24 mouse cellular contexts compared by ENCODE assay signal in genomic region chr4:104509230-104509985, GRCm38 (mm10).
A peak's percentile ranks its signal among the peaks of the same experiment; 100 is the strongest.
DNase-seq lines count a peak whose midpoint lies in the region; ATAC-seq and TF ChIP-seq lines count a peak whose summit lies in the region.
"Had no signal": no experiment of that assay in that cellular context is flagged by ENCODE, and none has a peak within 500 bp of the region (broad histone marks: within the 10 kb centered on the region; RNA-seq: fewer than 3 reads in every experiment).

No protein-coding gene starts in this region.

- H3K9me3 ChIP-seq in forebrain, embryonic 10.5 days: no peaks in the 10 kb centered on the region
- H3K9me3 ChIP-seq in forebrain, embryonic 11.5 days (ENCODE audit: control insufficient read depth, low read length): no peaks in the 10 kb centered on the region
- no peaks in the 10 kb centered on the region for H3K9me3 ChIP-seq in lung, embryonic 14.5 days (ENCODE audit: low read depth, low read length)
- H3K9me3 ChIP-seq in forebrain, embryonic 15.5 days: no peaks in the 10 kb centered on the region
- H3K9me3 ChIP-seq: embryonic facial prominence, embryonic 10.5 days; heart, embryonic 10.5 days; hindbrain, embryonic 15.5 days; intestine, embryonic 15.5 days; limb, embryonic 15.5 days; neural tube, embryonic 15.5 days; stomach, embryonic 15.5 days had no signal

- TF ChIP-seq POLR2A in lung, adult 2 months (IDR thresholded peaks at IDR 0.05; ENCODE audit: borderline replicate concordance, extremely low read depth, low read depth, low read length): no peak

- peaks cover 25% of the 10 kb centered on the region for H3K27me3 ChIP-seq in forebrain, embryonic 10.5 days (ENCODE audit: poor library complexity, severe bottlenecking)
- H3K27me3 ChIP-seq in forebrain, embryonic 11.5 days (ENCODE audit: control insufficient read depth, insufficient read depth, low read length): no peaks in the 10 kb centered on the region
- no peaks in the 10 kb centered on the region for H3K27me3 ChIP-seq in lung, embryonic 14.5 days (ENCODE audit: insufficient read depth, low read length)
- no peaks in the 10 kb centered on the region for H3K27me3 ChIP-seq in forebrain, embryonic 15.5 days
- H3K27me3 ChIP-seq: hindbrain, embryonic 15.5 days; intestine, embryonic 15.5 days; limb, embryonic 15.5 days; neural tube, embryonic 15.5 days; stomach, embryonic 15.5 days had no signal

- no peak for DNase-seq in forebrain, embryonic 10.5 days (ENCODE audit: extremely low spot score, low spot score)
- DNase-seq in forebrain, embryonic 11.5 days (ENCODE audit: low spot score): no peak
- DNase-seq in lung, embryonic 14.5 days: peak; percentile 9
- no peak for DNase-seq in lung, adult 2 months
- DNase-seq in brain, adult 2 months (ENCODE audit: low read depth, low spot score): peak; percentile 56
- DNase-seq in gastrocnemius, postnatal 10 days: no peak
- DNase-seq: adrenal gland, postnatal 10 days; cerebellum, adult 11 months; cerebellum, postnatal 10 days; heart, postnatal 4 days; kidney, adult 9 months; kidney, postnatal 14 days; lung, postnatal 14 days; thymus, adult 18-20 months; thymus, postnatal 36 days had no signal

- H3K4me3 ChIP-seq in forebrain, embryonic 10.5 days: no peak overlapping the region
- no peak overlapping the region for H3K4me3 ChIP-seq in forebrain, embryonic 11.5 days (ENCODE audit: low read depth, low read length)
- H3K4me3 ChIP-seq in lung, embryonic 14.5 days (ENCODE audit: low read depth, low read length): no peak overlapping the region
- H3K4me3 ChIP-seq in lung, adult 2 months (replicated peaks; ENCODE audit: extremely low read depth, low read depth, low read length): no peak overlapping the region
- H3K4me3 ChIP-seq in forebrain, embryonic 15.5 days: no peak overlapping the region
- H3K4me3 ChIP-seq: embryonic facial prominence, embryonic 10.5 days; heart, embryonic 10.5 days; hindbrain, embryonic 15.5 days; intestine, embryonic 15.5 days; limb, embryonic 15.5 days; neural tube, embryonic 15.5 days; stomach, embryonic 15.5 days had no signal

- H3K4me1 ChIP-seq in forebrain, embryonic 10.5 days: peaks cover 43% of the 10 kb centered on the region
- H3K4me1 ChIP-seq in forebrain, embryonic 11.5 days (replicated peaks; ENCODE audit: control insufficient read depth, insufficient read depth, low read length): 0 out of 2 replicates have a peak, but pooled peaks cover 12% of the 10 kb centered on the region
- H3K4me1 ChIP-seq in lung, embryonic 14.5 days (ENCODE audit: insufficient read depth): no peaks in the 10 kb centered on the region
- no peaks in the 10 kb centered on the region for H3K4me1 ChIP-seq in lung, adult 2 months (ENCODE audit: control insufficient read depth, insufficient read depth, low read length)
- H3K4me1 ChIP-seq in forebrain, embryonic 15.5 days: peaks cover 26% of the 10 kb centered on the region
- H3K4me1 ChIP-seq: limb, embryonic 15.5 days; stomach, embryonic 15.5 days had no signal

- 70% methylated on average over 5 of the region's 5 CpGs for WGBS in forebrain, embryonic 10.5 days
- WGBS in forebrain, embryonic 11.5 days: 61% methylated on average over 5 of the region's 5 CpGs
- 65% methylated on average over 5 of the region's 5 CpGs for WGBS in lung, embryonic 14.5 days
- 58% methylated on average over 5 of the region's 5 CpGs for WGBS in lung, adult 2 months
- 37% methylated on average over 5 of the region's 5 CpGs for WGBS in forebrain, embryonic 15.5 days

- no peak for TF ChIP-seq CTCF in lung, embryonic 14.5 days (IDR thresholded peaks at IDR 0.05; ENCODE audit: low read depth)
- no peak for TF ChIP-seq CTCF in lung, adult 2 months (IDR thresholded peaks at IDR 0.05; ENCODE audit: insufficient read depth, low read length)

- no peaks in the 10 kb centered on the region for H3K36me3 ChIP-seq in forebrain, embryonic 10.5 days (replicated peaks)
- no peaks in the 10 kb centered on the region for H3K36me3 ChIP-seq in forebrain, embryonic 11.5 days (ENCODE audit: control insufficient read depth, insufficient read depth, low read length)
- H3K36me3 ChIP-seq in lung, embryonic 14.5 days (ENCODE audit: insufficient read depth): no peaks in the 10 kb centered on the region
- H3K36me3 ChIP-seq in forebrain, embryonic 15.5 days: no peaks in the 10 kb centered on the region
- H3K36me3 ChIP-seq: embryonic facial prominence, embryonic 10.5 days; heart, embryonic 10.5 days; hindbrain, embryonic 15.5 days; intestine, embryonic 15.5 days; limb, embryonic 15.5 days; neural tube, embryonic 15.5 days; stomach, embryonic 15.5 days had no signal

- no peak for ATAC-seq in forebrain, embryonic 11.5 days (replicated peaks; ENCODE audit: low FRiP score)
- no peak for ATAC-seq in lung, embryonic 14.5 days (ENCODE audit: insufficient read depth)
- peak; percentile 55 for ATAC-seq in forebrain, embryonic 15.5 days (replicated peaks)
- ATAC-seq: intestine, embryonic 15.5 days had no signal

- H3K9ac ChIP-seq in forebrain, embryonic 11.5 days (ENCODE audit: low read length): no peak overlapping the region
- no peak overlapping the region for H3K9ac ChIP-seq in lung, embryonic 14.5 days
- H3K9ac ChIP-seq in forebrain, embryonic 15.5 days (replicated peaks): no peak overlapping the region
- H3K9ac ChIP-seq: hindbrain, embryonic 15.5 days; intestine, embryonic 15.5 days; limb, embryonic 15.5 days; liver, embryonic 14.5 days; neural tube, embryonic 15.5 days; stomach, embryonic 15.5 days had no signal

- peak overlapping the region; percentile 35; the same call in 1 of the 2 replicates for H3K27ac ChIP-seq in forebrain, embryonic 10.5 days
- no peak overlapping the region for H3K27ac ChIP-seq in forebrain, embryonic 11.5 days (ENCODE audit: low read depth, low read length)
- no peak overlapping the region for H3K27ac ChIP-seq in lung, embryonic 14.5 days (ENCODE audit: low read depth)
- H3K27ac ChIP-seq in forebrain, embryonic 15.5 days (replicated peaks): peak overlapping the region; percentile 12
- H3K27ac ChIP-seq: embryonic facial prominence, embryonic 10.5 days; heart, embryonic 10.5 days; hindbrain, embryonic 15.5 days; intestine, embryonic 15.5 days; limb, embryonic 15.5 days; liver, embryonic 14.5 days; neural tube, embryonic 15.5 days; stomach, embryonic 15.5 days had no signal

- no peak overlapping the region for H3K4me2 ChIP-seq in forebrain, embryonic 11.5 days (ENCODE audit: low read depth, low read length, severe bottlenecking)
- no peak overlapping the region for H3K4me2 ChIP-seq in lung, embryonic 14.5 days
- H3K4me2 ChIP-seq in forebrain, embryonic 15.5 days (replicated peaks): no peak overlapping the region
- H3K4me2 ChIP-seq: hindbrain, embryonic 15.5 days; intestine, embryonic 15.5 days; limb, embryonic 15.5 days; neural tube, embryonic 15.5 days; stomach, embryonic 15.5 days had no signal

Comparison
In these comparisons a context has a peak if more than half of its experiments do, and no peak if none do; other contexts are left out.
1. DNase-seq: peak in lung, embryonic 14.5 days (single experiment) and brain, adult 2 months (single experiment); none in forebrain, embryonic 10.5 days (single experiment), forebrain, embryonic 11.5 days (single experiment), lung, adult 2 months (single experiment) and gastrocnemius, postnatal 10 days (single experiment).
2. H3K27ac ChIP-seq: peak in forebrain, embryonic 10.5 days (single experiment) and forebrain, embryonic 15.5 days (single experiment); none in forebrain, embryonic 11.5 days (single experiment) and lung, embryonic 14.5 days (single experiment).